Mouse (Mus musculus): ENCODE data around the gene Alox12e. TPM values are rescaled to one million over a fixed set of nuclear protein-coding genes. Genes with fewer than 3 reads are reported as not detected.

Gene Alox12e
- total RNA-seq, 4 experiments from 2014 or later = 0.21 to 0.39 (median 0.26) TPM

DNA sequence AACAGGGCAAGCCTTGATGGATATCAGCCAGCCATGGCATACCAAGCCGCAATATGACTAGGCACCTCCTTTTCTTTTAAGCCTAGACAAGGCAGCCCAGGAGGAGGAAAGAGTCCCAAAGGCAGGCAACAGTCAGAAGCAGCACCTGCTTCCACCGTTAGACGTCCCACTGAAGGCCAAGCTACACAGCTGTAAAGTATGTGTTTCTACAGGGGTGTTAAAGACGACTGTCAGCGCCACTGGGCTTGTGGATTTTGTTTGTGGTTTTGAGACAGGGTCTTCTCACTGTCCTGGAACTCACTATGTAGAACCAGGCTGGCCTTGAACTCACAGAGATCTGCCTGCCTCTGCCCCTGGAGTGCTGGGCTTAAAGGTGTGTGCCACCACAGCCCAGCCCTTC is 36.7 kb downstream of the Alox12e start:
- no peak for DNase-seq (ENCODE audit: low spot score in 2 of 2)

DNA sequence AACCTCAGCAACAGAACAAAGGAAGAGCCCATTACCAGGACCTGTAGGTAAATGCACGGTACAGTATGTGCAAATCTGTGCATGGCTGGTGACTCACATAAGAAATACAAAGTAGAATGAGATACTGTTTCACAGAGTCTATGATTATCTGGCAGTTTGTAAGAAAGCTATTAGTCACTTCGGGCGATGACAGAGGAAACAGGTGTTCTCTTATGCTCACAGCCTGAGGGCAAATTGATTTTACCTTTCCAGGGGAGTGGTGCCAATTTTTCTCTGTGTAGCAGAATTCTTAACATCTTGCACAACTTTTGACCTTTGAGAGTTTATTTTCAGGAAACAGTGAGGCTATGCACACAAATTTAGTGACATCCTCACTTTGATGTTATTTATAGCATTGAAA is 37.7 kb downstream of the Alox12e start:
- no peak for DNase-seq (ENCODE audit: low spot score in 2 of 2)

DNA sequence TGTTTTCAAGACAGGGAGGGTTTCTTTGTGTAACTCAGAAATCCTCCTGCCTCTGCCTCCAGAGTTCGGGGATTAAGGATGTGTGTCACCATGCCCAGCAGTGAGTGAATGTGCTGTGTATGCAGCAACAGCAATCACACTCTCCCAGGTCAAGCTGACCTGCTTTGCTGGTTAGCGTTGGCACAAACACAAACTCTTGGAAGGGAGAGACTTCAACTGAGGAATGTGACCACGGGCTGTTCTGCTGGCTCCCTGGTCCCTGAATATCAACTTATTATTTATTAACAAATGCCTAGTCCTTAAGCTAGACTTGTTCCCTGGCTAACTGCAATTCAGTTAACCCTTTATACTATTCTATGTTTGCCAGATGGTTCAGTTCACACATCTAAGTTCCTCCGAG is 38.8 kb downstream of the Alox12e start:
- DNase-seq (ENCODE audit: low spot score in 2 of 2) = no peak

DNA sequence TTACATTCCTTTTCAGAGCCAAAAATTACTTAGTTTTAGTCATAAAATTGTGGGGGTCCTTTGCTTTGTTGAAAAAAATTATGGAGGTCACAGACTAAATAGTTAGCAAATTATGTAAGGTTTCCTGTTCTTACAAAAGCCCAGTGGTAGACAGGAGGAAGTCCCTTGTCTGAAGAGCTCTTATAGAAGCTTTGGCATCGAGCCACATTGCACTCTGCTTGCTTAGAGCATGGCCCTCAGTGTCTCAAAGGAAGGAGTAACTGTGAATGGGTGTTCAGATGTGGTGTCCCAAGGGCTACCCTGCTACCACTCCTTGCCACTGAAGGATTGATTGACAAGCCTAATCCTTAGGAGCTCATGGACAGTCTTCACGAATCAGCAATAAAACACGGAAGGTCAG is 42.0 kb downstream of the Alox12e start:
- no peak for DNase-seq (ENCODE audit: low spot score in 2 of 2)

DNA sequence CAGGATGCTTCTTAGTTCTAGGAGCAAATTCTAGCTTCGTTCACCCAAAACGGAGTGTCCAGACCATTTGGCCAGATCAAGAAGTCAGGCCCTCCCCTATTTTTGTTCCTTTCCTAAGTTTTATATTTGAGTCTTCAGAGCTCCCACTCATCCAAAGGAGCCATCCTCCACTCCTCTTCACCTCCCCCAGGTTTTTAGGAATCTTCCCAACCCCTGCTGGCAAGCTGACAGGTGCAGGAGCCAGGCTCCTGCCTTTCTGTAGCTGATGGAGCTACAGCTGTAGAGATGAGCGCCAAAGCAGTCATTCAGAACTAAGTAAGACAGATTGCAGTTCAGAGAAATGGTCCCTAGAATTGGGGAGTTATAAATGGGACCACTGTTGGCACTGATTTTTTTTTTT is 43.5 kb downstream of the Alox12e start:
- DNase-seq (ENCODE audit: low spot score in 2 of 2) = no peak

DNA sequence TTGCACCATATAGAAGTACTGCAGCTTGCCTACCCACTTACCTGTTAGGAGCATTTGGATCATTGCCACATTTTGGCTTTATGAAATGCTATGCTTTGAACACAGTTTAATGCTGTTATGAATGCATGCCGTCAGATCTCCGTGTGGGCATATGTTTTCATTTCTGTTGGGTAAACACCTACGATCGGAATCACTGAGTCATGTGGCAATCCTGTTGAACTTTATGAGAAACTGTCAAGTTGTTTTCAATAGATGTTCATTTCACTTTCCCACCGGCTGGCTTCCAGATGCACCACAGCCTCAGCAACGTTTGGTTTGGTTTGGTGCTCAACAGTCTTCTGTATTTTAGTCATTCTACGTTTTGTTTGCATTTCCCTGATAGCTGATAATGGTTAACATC is 50.8 kb downstream of the Alox12e start:
- DNase-seq (ENCODE audit: low spot score in 2 of 2) = no peak

DNA sequence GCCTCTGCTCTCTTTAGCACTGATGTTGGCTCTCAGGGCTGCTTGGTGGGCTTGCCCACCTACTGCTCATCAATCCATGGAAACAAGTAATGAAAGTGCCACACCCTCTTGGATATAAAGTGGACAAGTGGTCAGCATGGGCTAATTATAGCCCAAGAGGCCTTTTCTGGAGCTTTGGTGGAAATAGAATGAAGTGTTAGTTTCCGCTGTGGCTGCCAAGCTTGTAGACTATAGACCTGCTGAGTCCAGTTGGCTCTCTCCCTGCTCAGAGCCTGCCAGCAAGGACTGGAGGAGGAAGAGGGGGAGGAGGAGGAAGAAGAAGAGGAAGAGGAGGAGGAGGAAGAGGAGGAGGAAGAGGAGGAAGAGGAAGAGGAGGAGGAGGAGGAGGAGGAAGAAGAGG is 56.0 kb downstream of the Alox12e start:
- no peak for DNase-seq (ENCODE audit: low spot score in 2 of 2)

DNA sequence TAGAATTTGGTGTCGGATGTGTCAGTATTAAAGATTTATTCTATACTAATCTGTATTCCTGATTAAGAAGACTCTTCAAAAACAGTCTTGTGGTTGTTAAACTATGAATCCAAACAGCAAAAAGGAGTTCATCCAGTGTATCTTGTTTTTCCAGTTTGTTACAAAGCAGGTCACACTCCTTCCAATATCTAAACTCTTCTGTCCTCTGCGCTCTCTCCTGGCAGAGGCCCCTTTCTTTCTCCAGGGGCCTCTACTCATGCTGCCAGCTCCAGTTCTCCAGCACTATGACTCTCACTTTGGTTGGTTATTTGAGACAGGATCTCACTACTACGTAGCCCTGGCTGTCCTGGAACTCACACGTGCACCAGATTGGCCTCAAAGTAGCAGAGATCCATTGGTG is 56.6 kb downstream of the Alox12e start:
- no peak for DNase-seq (ENCODE audit: low spot score in 2 of 2)

Other genes starting within 250 kb of the Alox12e start
- gene Asgr2, start 230.0 kb downstream of the Alox12e start, total RNA-seq (2022) = not detected
- gene Mgl2, start 192.3 kb downstream of the Alox12e start, total RNA-seq (2022) = 1 to 10 TPM in 1 of 4 experiments, under 1 TPM in 3; 0.57 to 1.1 (median 0.76) TPM
- gene Clec10a, start 166.4 kb downstream of the Alox12e start, total RNA-seq (2022) = 1 to 10 TPM in 3 of 4 experiments, under 1 TPM in 1; 0.96 to 3.3 (median 2.7) TPM
- 10 to 100 TPM; 32.3 to 43.4 (median 36.5) TPM for gene Slc16a11, start 109.9 kb downstream of the Alox12e start, total RNA-seq (2022)
- 10 to 100 TPM in 1 of 4 experiments, 1 to 10 TPM in 3; 7.6 to 10.4 (median 8.5) TPM for gene Slc16a13, start 101.6 kb downstream of the Alox12e start, total RNA-seq (2022)
- gene Bcl6b, start 92.8 kb downstream of the Alox12e start, total RNA-seq (2022) = 1 to 10 TPM; 1.0 to 2.2 (median 1.9) TPM
- 10 to 100 TPM; 41.0 to 46.9 (median 42.0) TPM for gene 0610010K14Rik, start 84.7 kb downstream of the Alox12e start, total RNA-seq (2022)
- 1 to 10 TPM; 3.2 to 5.1 (median 3.8) TPM for gene Gm21988, start 82.8 kb downstream of the Alox12e start, total RNA-seq (2022)
- 100 to 1,000 TPM; 197 to 255 (median 240) TPM for gene Rnasek, start 82.8 kb downstream of the Alox12e start, total RNA-seq (2022)
- under 1 TPM; 0.23 to 0.82 (median 0.55) TPM for gene Alox12, start 67.3 kb downstream of the Alox12e start, total RNA-seq (2022)
- under 1 TPM in 1 of 4 experiments, not detected in 3; 0.35 TPM for gene Alox15, start 29.4 kb upstream of the Alox12e start, total RNA-seq (2022)
- gene Pelp1, start 87.4 kb upstream of the Alox12e start, total RNA-seq (2022) = 10 to 100 TPM; 31.9 to 37.0 (median 35.2) TPM
- 10 to 100 TPM; 62.4 to 85.9 (median 70.1) TPM for gene Arrb2, start 110.0 kb upstream of the Alox12e start, total RNA-seq (2022)
- 10 to 100 TPM; 10.8 to 14.1 (median 13.5) TPM for gene Med11, start 129.3 kb upstream of the Alox12e start, total RNA-seq (2022)
- gene Zmynd15, start 136.8 kb upstream of the Alox12e start, total RNA-seq (2022) = under 1 TPM; 0.11 to 0.79 (median 0.46) TPM
- gene Cxcl16, start 137.4 kb upstream of the Alox12e start, total RNA-seq (2022) = 1 to 10 TPM in 3 of 4 experiments, under 1 TPM in 1; 0.97 to 4.6 (median 2.3) TPM
- 1 to 10 TPM in 1 of 4 experiments, not detected in 3; 1.1 TPM for gene Tm4sf5, start 182.6 kb upstream of the Alox12e start, total RNA-seq (2022)
- under 1 TPM in 1 of 4 experiments, not detected in 3; 0.63 TPM for gene Vmo1, start 192.0 kb upstream of the Alox12e start, total RNA-seq (2022)
- not detected for gene Gltpd2, start 196.6 kb upstream of the Alox12e start, total RNA-seq (2022)
- 100 to 1,000 TPM; 187 to 213 (median 191) TPM for gene Psmb6, start 202.7 kb upstream of the Alox12e start, total RNA-seq (2022)
- gene Gm40193, start 210.3 kb upstream of the Alox12e start, total RNA-seq (2022) = not detected
- gene Pld2, start 217.4 kb upstream of the Alox12e start, total RNA-seq (2022) = 10 to 100 TPM; 15.7 to 20.4 (median 19.4) TPM
- gene Mink1, start 240.3 kb upstream of the Alox12e start, total RNA-seq (2022) = 100 to 1,000 TPM; 389 to 423 (median 415) TPM